Mouse (Mus musculus): ENCODE data around the gene Ifi35.
"Not testable (repeated sequence)": the region's sequence is repeated elsewhere in the genome, so short reads cannot be mapped to it uniquely, and the experiment has no call there.

Gene Ifi35

GRCm38 (mm10) chr11:101447786-101448185 lies 421 bp upstream of the Ifi35 start:
- no peak for DNase-seq (ENCODE audit: low spot score)

GRCm38 (mm10) chr11:101448899-101449298 lies 692 bp downstream of the Ifi35 start:
- DNase-seq (ENCODE audit: low spot score), result no peak

- not testable (repeated sequence) for DNase-seq (ENCODE audit: low spot score)
These were observed 1.4 kb downstream of the Ifi35 start for GRCm38 (mm10) chr11:101449596-101449995.

GRCm38 (mm10) chr11:101450394-101450793 lies 2.2 kb downstream of the Ifi35 start:
- no peak for DNase-seq (ENCODE audit: low spot score)

- no peak for DNase-seq (ENCODE audit: low spot score)
These were observed 3.3 kb downstream of the Ifi35 start for GRCm38 (mm10) chr11:101451536-101451935.

- DNase-seq (ENCODE audit: low spot score), result no peak
These were observed 4.0 kb downstream of the Ifi35 start for GRCm38 (mm10) chr11:101452093-101452774.

- no peak for DNase-seq (ENCODE audit: low spot score)
These were observed 6.5 kb downstream of the Ifi35 start for GRCm38 (mm10) chr11:101454702-101455101.

GRCm38 (mm10) chr11:101455627-101456026 lies 7.4 kb downstream of the Ifi35 start:
- no peak for DNase-seq (ENCODE audit: low spot score)

- no peak for DNase-seq (ENCODE audit: low spot score)
These were observed 9.4 kb downstream of the Ifi35 start for GRCm38 (mm10) chr11:101457631-101458030.

GRCm38 (mm10) chr11:101458217-101458616 lies 10.0 kb downstream of the Ifi35 start:
- no peak for DNase-seq (ENCODE audit: low spot score)

- no peak for DNase-seq (ENCODE audit: low spot score)
These were observed 11.5 kb downstream of the Ifi35 start for GRCm38 (mm10) chr11:101459716-101460115.

GRCm38 (mm10) chr11:101460321-101460720 lies 12.1 kb downstream of the Ifi35 start:
- DNase-seq (ENCODE audit: low spot score), result no peak

- no peak for DNase-seq (ENCODE audit: low spot score)
These were observed 13.9 kb downstream of the Ifi35 start for GRCm38 (mm10) chr11:101462141-101462540.

- no peak for DNase-seq (ENCODE audit: low spot score)
These were observed 14.6 kb downstream of the Ifi35 start for GRCm38 (mm10) chr11:101462583-101463440.

- no peak for DNase-seq (ENCODE audit: low spot score)
These were observed 16.2 kb downstream of the Ifi35 start, which contains the start of gene Rnd2 for GRCm38 (mm10) chr11:101464211-101465100. TSS of gene Rnd2 (plus strand) at chr11:101464999.

- DNase-seq (ENCODE audit: low spot score), result no peak
These were observed 17.1 kb downstream of the Ifi35 start for GRCm38 (mm10) chr11:101465101-101465868.

GRCm38 (mm10) chr11:101465869-101466551 lies 17.8 kb downstream of the Ifi35 start, which contains the start of gene Vat1:
TSS of gene Vat1 (minus strand) at chr11:101466230.
- peak; percentile 62 for DNase-seq (ENCODE audit: low spot score)

- not testable (repeated sequence) for DNase-seq (ENCODE audit: low spot score)
These were observed 18.3 kb downstream of the Ifi35 start for GRCm38 (mm10) chr11:101466552-101466950.

- peak; percentile 62 for DNase-seq (ENCODE audit: low spot score)
These were observed 19.5 kb downstream of the Ifi35 start for GRCm38 (mm10) chr11:101467477-101468262.

- DNase-seq (ENCODE audit: low spot score), result no peak
These were observed 20.1 kb downstream of the Ifi35 start for GRCm38 (mm10) chr11:101468263-101468688.
